Mouse (Mus musculus) thymus, adult 2 months (tissue): ENCODE results near the gene Dcaf11.

Experiments
- CTCF ChIP-seq: fragments of 200-500 bp; IDR thresholded peaks from 2 replicates; pipeline ENCODE4 v1.5.1; 2012; ENCODE audit warnings: mild to moderate bottlenecking, control low read depth, low read length, moderate library complexity, borderline replicate concordance; ENCODE audit not compliant: control insufficient read depth, poor library complexity, insufficient read depth; ENCODE audit errors: extremely low read depth
- POLR2A ChIP-seq: fragments of 200-500 bp; IDR thresholded peaks from 2 replicates; pipeline ENCODE4 v1.6.1; 2012; ENCODE audit warnings: mild to moderate bottlenecking, low read length, control low read depth, moderate library complexity; ENCODE audit not compliant: control insufficient read depth, poor library complexity, insufficient read depth; ENCODE audit errors: extremely low read depth

GRCm38 (mm10) chr14:55589271-55589670 lies 29.5 kb downstream of the Dcaf11 start:
- TF ChIP-seq POLR2A (no peak), CTCF (no peak)
